Mouse (Mus musculus) embryonic facial prominence, embryonic 12.5 days (tissue): ENCODE data around the gene Eva1a. TPM values are rescaled to one million over a fixed set of nuclear protein-coding genes. Genes with fewer than 3 reads are reported as not detected.

ENCODE experiments used
- ATAC-seq: fragments of 200-750 bp; cut with Nextera tagmentation; 2 replicates; pipeline ENCODE4 v1.8.0; 2017; ENCODE audit not compliant: insufficient number of reproducible peaks, insufficient read depth, low FRiP score, low TSS enrichment
- H3K27ac ChIP-seq: fragments of 300-500 bp; sonication (generic); 2 replicates; pipeline ENCODE4 v1.5.1; 2016; ENCODE audit warnings: mild to moderate bottlenecking
- H3K27me3 ChIP-seq: fragments of 300-500 bp; sonication (generic); 2 replicates; pipeline ENCODE4 v1.6.1; 2016; ENCODE audit warnings: mild to moderate bottlenecking, moderate library complexity
- H3K36me3 ChIP-seq: fragments of 300-500 bp; sonication (generic); 2 replicates; pipeline ENCODE4 v1.6.1; 2016; ENCODE audit warnings: mild to moderate bottlenecking
- H3K4me1 ChIP-seq: fragments of 300-500 bp; sonication (generic); 2 replicates; pipeline ENCODE4 v1.6.1; 2016
- H3K4me2 ChIP-seq: fragments of 300-500 bp; sonication (generic); replicated peaks from 2 replicates; pipeline ENCODE4 v1.6.1; 2016; ENCODE audit warnings: mild to moderate bottlenecking, moderate library complexity
- H3K4me3 ChIP-seq: fragments of 300-500 bp; sonication (generic); 2 replicates; pipeline ENCODE4 v1.5.1; 2016; ENCODE audit warnings: mild to moderate bottlenecking
- H3K9ac ChIP-seq: fragments of 300-500 bp; sonication (generic); 2 replicates; pipeline ENCODE4 v1.6.1; 2016; ENCODE audit warnings: mild to moderate bottlenecking, moderate library complexity
- H3K9me3 ChIP-seq: fragments of 300-500 bp; sonication (generic); 2 replicates; pipeline ENCODE4 v1.6.1; 2016; ENCODE audit warnings: mild to moderate bottlenecking, moderate library complexity
- WGBS: fragments of 180-500 bp; shearing (Covaris S2); methylation state at CpG from one replicate; pipeline ENCODE4 v1.1.7; 2016; 5-methylcytosine and 5-hydroxymethylcytosine counted together
- polyA plus RNA-seq: library from polyadenylated mRNA; unstranded; fragments of >200 nt; fragmentation: Nextera tagmentation; extraction: Ambion mirVana; gene quantifications from 2 replicates; pipeline ENCODE4 v1.2.1, GENCODE M21; 2016

The Eva1a gene
- polyA plus RNA-seq, 1 experiment from 2014 or later, result 14.5 TPM

GRCm38 (mm10) chr6:82042296-82043125 lies 1.7 kb downstream of the Eva1a start:
- 0 out of 2 replicates have a peak, but pooled peaks have one; percentile 10 for ATAC-seq
- Histone ChIP-seq H3K9ac (peak overlapping the region; percentile 70), H3K27me3 (peaks cover 8% of the 10 kb centered on the region; the same call in 1 of the 2 replicates), H3K27ac (peak overlapping the region; percentile 82), H3K9me3 (no peaks in the 10 kb centered on the region), H3K36me3 (no peaks in the 10 kb centered on the region), H3K4me2 (peak overlapping the region; percentile 82), H3K4me3 (peak overlapping the region; percentile 64), H3K4me1 (peaks cover 26% of the 10 kb centered on the region; the same call in 1 of the 2 replicates)
- WGBS, result under 1% methylated on average over 35 of the region's 35 CpGs

GRCm38 (mm10) chr6:82043634-82044033 lies 2.8 kb downstream of the Eva1a start:
- H3K36me3 ChIP-seq, result no peaks in the 10 kb centered on the region
- peaks cover 26% of the 10 kb centered on the region for H3K4me1 ChIP-seq
- ATAC-seq, result no peak
- H3K4me2 ChIP-seq, result peak overlapping the region; percentile 82
- 27% methylated on average over 4 of the region's 4 CpGs for WGBS
- no peak overlapping the region; the same call in 1 of the 2 replicates for H3K4me3 ChIP-seq
- H3K27me3 ChIP-seq, result peaks cover 8% of the 10 kb centered on the region; the same call in 1 of the 2 replicates
- H3K9me3 ChIP-seq, result no peaks in the 10 kb centered on the region
- no peak overlapping the region for H3K9ac ChIP-seq
- H3K27ac ChIP-seq, result no peak overlapping the region

- Histone ChIP-seq H3K27ac (no peak overlapping the region), H3K4me1 (peaks cover 26% of the 10 kb centered on the region), H3K9me3 (no peaks in the 10 kb centered on the region), H3K4me3 (no peak overlapping the region), H3K9ac (no peak overlapping the region), H3K27me3 (peaks cover 8% of the 10 kb centered on the region; the same call in 1 of the 2 replicates), H3K4me2 (no peak overlapping the region), H3K36me3 (no peaks in the 10 kb centered on the region)
- WGBS, result 73% methylated on average over 4 of the region's 4 CpGs
- ATAC-seq, result no peak
These were observed 3.7 kb downstream of the Eva1a start for GRCm38 (mm10) chr6:82044509-82044908.

GRCm38 (mm10) chr6:82047977-82048376 lies 7.1 kb downstream of the Eva1a start:
- Histone ChIP-seq H3K9me3 (no peaks in the 10 kb centered on the region), H3K36me3 (no peaks in the 10 kb centered on the region), H3K4me2 (no peak overlapping the region), H3K4me3 (no peak overlapping the region), H3K27ac (no peak overlapping the region), H3K27me3 (0 out of 2 replicates have a peak, but pooled peaks cover 8% of the 10 kb centered on the region), H3K4me1 (peaks cover 22% of the 10 kb centered on the region), H3K9ac (no peak overlapping the region)
- no peak for ATAC-seq
- 28% methylated on average over 6 of the region's 6 CpGs for WGBS

- Histone ChIP-seq H3K27me3 (no peaks in the 10 kb centered on the region), H3K4me3 (no peak overlapping the region), H3K27ac (no peak overlapping the region), H3K36me3 (no peaks in the 10 kb centered on the region), H3K4me1 (peaks cover 13% of the 10 kb centered on the region), H3K9me3 (no peaks in the 10 kb centered on the region), H3K4me2 (no peak overlapping the region), H3K9ac (no peak overlapping the region)
- no peak for ATAC-seq
- 83% methylated on average over 9 of the region's 9 CpGs for WGBS
These were observed 9.4 kb downstream of the Eva1a start for GRCm38 (mm10) chr6:82050201-82050600.

GRCm38 (mm10) chr6:82051569-82051968 lies 10.7 kb downstream of the Eva1a start:
- no peaks in the 10 kb centered on the region for H3K9me3 ChIP-seq
- no peak overlapping the region for H3K9ac ChIP-seq
- peaks cover 13% of the 10 kb centered on the region for H3K4me1 ChIP-seq
- 78% methylated on average over 8 of the region's 8 CpGs for WGBS
- H3K36me3 ChIP-seq, result no peaks in the 10 kb centered on the region
- no peak overlapping the region for H3K27ac ChIP-seq
- ATAC-seq, result no peak
- no peaks in the 10 kb centered on the region for H3K27me3 ChIP-seq
- H3K4me3 ChIP-seq, result no peak overlapping the region
- H3K4me2 ChIP-seq, result no peak overlapping the region

GRCm38 (mm10) chr6:82052047-82052725 lies 11.3 kb downstream of the Eva1a start:
- H3K27ac ChIP-seq, result 0 out of 2 replicates have a peak overlapping the region, but pooled peaks have one; percentile 2
- 74% methylated on average over 6 of the region's 6 CpGs for WGBS
- no peaks in the 10 kb centered on the region for H3K27me3 ChIP-seq
- no peaks in the 10 kb centered on the region for H3K36me3 ChIP-seq
- peaks cover 13% of the 10 kb centered on the region for H3K4me1 ChIP-seq
- ATAC-seq, result no peak; the same call in 1 of the 2 replicates
- no peak overlapping the region for H3K9ac ChIP-seq
- H3K4me2 ChIP-seq, result no peak overlapping the region
- no peak overlapping the region for H3K4me3 ChIP-seq
- H3K9me3 ChIP-seq, result no peaks in the 10 kb centered on the region

GRCm38 (mm10) chr6:82052726-82053118 lies 11.9 kb downstream of the Eva1a start:
- Histone ChIP-seq H3K4me2 (no peak overlapping the region), H3K4me1 (peaks cover 17% of the 10 kb centered on the region), H3K36me3 (no peaks in the 10 kb centered on the region), H3K9ac (no peak overlapping the region), H3K27ac (0 out of 2 replicates have a peak overlapping the region, but pooled peaks have one; percentile 2), H3K9me3 (no peaks in the 10 kb centered on the region), H3K27me3 (no peaks in the 10 kb centered on the region), H3K4me3 (no peak overlapping the region)
- WGBS, result 53% methylated on average over 2 of the region's 2 CpGs
- no peak; the same call in 1 of the 2 replicates for ATAC-seq

- Histone ChIP-seq H3K36me3 (no peaks in the 10 kb centered on the region), H3K4me2 (no peak overlapping the region), H3K27ac (no peak overlapping the region), H3K9ac (no peak overlapping the region), H3K4me3 (no peak overlapping the region), H3K9me3 (no peaks in the 10 kb centered on the region), H3K4me1 (peaks cover 16% of the 10 kb centered on the region), H3K27me3 (no peaks in the 10 kb centered on the region)
- WGBS, result 75% methylated on average over 7 of the region's 7 CpGs
- no peak for ATAC-seq
These were observed 14.0 kb downstream of the Eva1a start for GRCm38 (mm10) chr6:82054854-82055253.

- no peak overlapping the region for H3K4me3 ChIP-seq
- no peaks in the 10 kb centered on the region for H3K27me3 ChIP-seq
- no peak overlapping the region for H3K9ac ChIP-seq
- peaks cover 7% of the 10 kb centered on the region for H3K4me1 ChIP-seq
- WGBS, result 71% methylated on average over 7 of the region's 7 CpGs
- H3K9me3 ChIP-seq, result no peaks in the 10 kb centered on the region
- ATAC-seq, result no peak
- no peaks in the 10 kb centered on the region for H3K36me3 ChIP-seq
- H3K4me2 ChIP-seq, result no peak overlapping the region
- no peak overlapping the region for H3K27ac ChIP-seq
These were observed 19.1 kb downstream of the Eva1a start for GRCm38 (mm10) chr6:82059896-82060295.

- Histone ChIP-seq H3K9me3 (no peaks in the 10 kb centered on the region), H3K27ac (no peak overlapping the region), H3K9ac (no peak overlapping the region), H3K27me3 (no peaks in the 10 kb centered on the region), H3K4me3 (no peak overlapping the region), H3K4me2 (no peak overlapping the region), H3K36me3 (no peaks in the 10 kb centered on the region), H3K4me1 (no peaks in the 10 kb centered on the region; the same call in 1 of the 2 replicates)
- no peak for ATAC-seq
- WGBS, result 84% methylated on average over 5 of the region's 5 CpGs
These were observed 24.4 kb downstream of the Eva1a start for GRCm38 (mm10) chr6:82065230-82065629.
